Mouse (Mus musculus) CH12.LX (cell line): Measurements from ENCODE around the gene Olfr645. TPM values are rescaled to one million over a fixed set of nuclear protein-coding genes. Genes with fewer than 3 reads are reported as not detected.

ENCODE experiments used
- polyA plus RNA-seq: library from polyadenylated mRNA; unstranded; fragments of >175 nt; gene quantifications from 2 replicates; pipeline ENCODE4 v1.2.1, GENCODE M21; 2012; ENCODE audit warnings: low read depth; ENCODE audit not compliant: insufficient read length
- total RNA-seq, 2 experiments: library from RNA; depleted of rRNA; stranded (reverse); fragments of 300-350 nt in 1 of 2; fragments of >200 nt in 1 of 2; gene quantifications; 2 replicates each; pipeline ENCODE4 v1.2.3; 2012 to 2014

Gene Olfr645
- total and polyA plus RNA-seq, 3 experiments = not detected

Other genes with a start within 250 kb of the Olfr645 start
Only the 20 nearest of the 30 such genes appear.
- not detected in 2 replicates for gene Olfr631, start 156.6 kb downstream of the Olfr645 start, total RNA-seq (2012; rRNA removed)
- gene Olfr631, start 156.6 kb downstream of the Olfr645 start, total RNA-seq (2014; rRNA removed) = not detected in 2 replicates
- gene Olfr631, start 156.6 kb downstream of the Olfr645 start, polyA plus RNA-seq = not detected in 2 replicates
- not detected in 2 replicates for gene Olfr632, start 151.1 kb downstream of the Olfr645 start, total RNA-seq (2012; rRNA removed)
- not detected in 2 replicates for gene Olfr632, start 151.1 kb downstream of the Olfr645 start, total RNA-seq (2014; rRNA removed)
- gene Olfr632, start 151.1 kb downstream of the Olfr645 start, polyA plus RNA-seq = not detected in 2 replicates
- not detected in 2 replicates for gene Olfr633, start 141.0 kb downstream of the Olfr645 start, total RNA-seq (2012; rRNA removed)
- not detected in 2 replicates for gene Olfr633, start 141.0 kb downstream of the Olfr645 start, total RNA-seq (2014; rRNA removed)
- gene Olfr633, start 141.0 kb downstream of the Olfr645 start, polyA plus RNA-seq = not detected in 2 replicates
- gene Olfr635, start 114.3 kb downstream of the Olfr645 start, total RNA-seq (2012; rRNA removed) = not detected in 2 replicates
- not detected in 2 replicates for gene Olfr635, start 114.3 kb downstream of the Olfr645 start, total RNA-seq (2014; rRNA removed)
- 0.03 TPM in 1 of 2 replicates, not detected in the other for gene Olfr635, start 114.3 kb downstream of the Olfr645 start, polyA plus RNA-seq
- not detected in 2 replicates for gene Olfr638, start 86.7 kb downstream of the Olfr645 start, total RNA-seq (2012; rRNA removed)
- not detected in 2 replicates for gene Olfr638, start 86.7 kb downstream of the Olfr645 start, total RNA-seq (2014; rRNA removed)
- gene Olfr638, start 86.7 kb downstream of the Olfr645 start, polyA plus RNA-seq = not detected in 2 replicates
- not detected in 2 replicates for gene Olfr639, start 68.2 kb downstream of the Olfr645 start, total RNA-seq (2012; rRNA removed)
- not detected in 2 replicates for gene Olfr639, start 68.2 kb downstream of the Olfr645 start, total RNA-seq (2014; rRNA removed)
- gene Olfr639, start 68.2 kb downstream of the Olfr645 start, polyA plus RNA-seq = not detected in 2 replicates
- gene Olfr640, start 59.9 kb downstream of the Olfr645 start, total RNA-seq (2012; rRNA removed) = not detected in 2 replicates
- not detected in 2 replicates for gene Olfr640, start 59.9 kb downstream of the Olfr645 start, total RNA-seq (2014; rRNA removed)
- gene Olfr640, start 59.9 kb downstream of the Olfr645 start, polyA plus RNA-seq = not detected in 2 replicates
- gene Olfr641, start 50.0 kb downstream of the Olfr645 start, total RNA-seq (2012; rRNA removed) = not detected in 2 replicates
- gene Olfr641, start 50.0 kb downstream of the Olfr645 start, total RNA-seq (2014; rRNA removed) = not detected in 2 replicates
- gene Olfr641, start 50.0 kb downstream of the Olfr645 start, polyA plus RNA-seq = not detected in 2 replicates
- not detected in 2 replicates for gene Olfr642, start 32.8 kb downstream of the Olfr645 start, total RNA-seq (2012; rRNA removed)
- gene Olfr642, start 32.8 kb downstream of the Olfr645 start, total RNA-seq (2014; rRNA removed) = not detected in 2 replicates
- gene Olfr642, start 32.8 kb downstream of the Olfr645 start, polyA plus RNA-seq = not detected in 2 replicates
- not detected in 2 replicates for gene 4930516K23Rik, start 24.0 kb downstream of the Olfr645 start, total RNA-seq (2012; rRNA removed)
- not detected in 2 replicates for gene 4930516K23Rik, start 24.0 kb downstream of the Olfr645 start, total RNA-seq (2014; rRNA removed)
- gene 4930516K23Rik, start 24.0 kb downstream of the Olfr645 start, polyA plus RNA-seq = 0.04 TPM in 1 of 2 replicates, not detected in the other
- gene Olfr644, start 13.6 kb downstream of the Olfr645 start, total RNA-seq (2012; rRNA removed) = not detected in 2 replicates
- not detected in 2 replicates for gene Olfr644, start 13.6 kb downstream of the Olfr645 start, total RNA-seq (2014; rRNA removed)
- gene Olfr644, start 13.6 kb downstream of the Olfr645 start, polyA plus RNA-seq = not detected in 2 replicates
- gene Olfr646, start 19.4 kb upstream of the Olfr645 start, total RNA-seq (2012; rRNA removed) = not detected in 2 replicates
- not detected in 2 replicates for gene Olfr646, start 19.4 kb upstream of the Olfr645 start, total RNA-seq (2014; rRNA removed)
- not detected in 2 replicates for gene Olfr646, start 19.4 kb upstream of the Olfr645 start, polyA plus RNA-seq
- gene Ubqln5, start 44.4 kb upstream of the Olfr645 start, total RNA-seq (2012; rRNA removed) = not detected in 2 replicates
- not detected in 2 replicates for gene Ubqln5, start 44.4 kb upstream of the Olfr645 start, total RNA-seq (2014; rRNA removed)
- gene Ubqln5, start 44.4 kb upstream of the Olfr645 start, polyA plus RNA-seq = not detected in 2 replicates
- not detected in 2 replicates for gene Olfr643, start 51.9 kb upstream of the Olfr645 start, total RNA-seq (2012; rRNA removed)
- not detected in 2 replicates for gene Olfr643, start 51.9 kb upstream of the Olfr645 start, total RNA-seq (2014; rRNA removed)
- not detected in 2 replicates for gene Olfr643, start 51.9 kb upstream of the Olfr645 start, polyA plus RNA-seq
- gene Ubqln3, start 57.8 kb upstream of the Olfr645 start, total RNA-seq (2012; rRNA removed) = not detected in 2 replicates
- not detected in 2 replicates for gene Ubqln3, start 57.8 kb upstream of the Olfr645 start, total RNA-seq (2014; rRNA removed)
- not detected in 2 replicates for gene Ubqln3, start 57.8 kb upstream of the Olfr645 start, polyA plus RNA-seq
- gene Ubqlnl, start 65.1 kb upstream of the Olfr645 start, total RNA-seq (2012; rRNA removed) = not detected in 2 replicates
- gene Ubqlnl, start 65.1 kb upstream of the Olfr645 start, total RNA-seq (2014; rRNA removed) = not detected in 2 replicates
- not detected in 2 replicates for gene Ubqlnl, start 65.1 kb upstream of the Olfr645 start, polyA plus RNA-seq
- not detected in 2 replicates for gene Olfm5, start 79.4 kb upstream of the Olfr645 start, total RNA-seq (2012; rRNA removed)
- not detected in 2 replicates for gene Olfm5, start 79.4 kb upstream of the Olfr645 start, total RNA-seq (2014; rRNA removed)
- not detected in 2 replicates for gene Olfm5, start 79.4 kb upstream of the Olfr645 start, polyA plus RNA-seq
- not detected in 2 replicates for gene Olfr648, start 97.9 kb upstream of the Olfr645 start, total RNA-seq (2012; rRNA removed)
- gene Olfr648, start 97.9 kb upstream of the Olfr645 start, total RNA-seq (2014; rRNA removed) = not detected in 2 replicates
- gene Olfr648, start 97.9 kb upstream of the Olfr645 start, polyA plus RNA-seq = not detected in 2 replicates
- gene Olfr649, start 110.5 kb upstream of the Olfr645 start, total RNA-seq (2012; rRNA removed) = not detected in 2 replicates
- gene Olfr649, start 110.5 kb upstream of the Olfr645 start, total RNA-seq (2014; rRNA removed) = not detected in 2 replicates
- not detected in 2 replicates for gene Olfr649, start 110.5 kb upstream of the Olfr645 start, polyA plus RNA-seq
- not detected in 2 replicates for gene Trim6, start 133.3 kb upstream of the Olfr645 start, total RNA-seq (2012; rRNA removed)
- not detected in 2 replicates for gene Trim6, start 133.3 kb upstream of the Olfr645 start, total RNA-seq (2014; rRNA removed)
- 0.16 and 0.31 TPM in 2 replicates for gene Trim6, start 133.3 kb upstream of the Olfr645 start, polyA plus RNA-seq